Mouse (Mus musculus) skeletal muscle tissue, adult 2 months (tissue): ENCODE results near the gene Tmem229b.
"Not testable (repeated sequence)": the region's sequence is repeated elsewhere in the genome, so short reads cannot be mapped to it uniquely, and the experiment has no call there.

Experiments
- DNase-seq: peaks from one replicate; pipeline ENCODE4 v3.0.0-alpha.2; 2012; ENCODE audit warnings: low read depth, low spot score

The Tmem229b gene

GRCm38 (mm10) chr12:79006478-79007125 is 825 bp downstream of the Tmem229b start:
- DNase-seq, result no peak

- no peak for DNase-seq
Measured at GRCm38 (mm10) chr12:79006076-79006475, 1.4 kb downstream of the Tmem229b start.

- DNase-seq, result no peak
Measured at GRCm38 (mm10) chr12:79005456-79005855, 2.0 kb downstream of the Tmem229b start.

- DNase-seq, result no peak
Measured at GRCm38 (mm10) chr12:79002978-79003377, 4.4 kb downstream of the Tmem229b start.

GRCm38 (mm10) chr12:79002406-79002805 is 5.0 kb downstream of the Tmem229b start:
- DNase-seq, result no peak

- DNase-seq, result no peak
Measured at GRCm38 (mm10) chr12:78996711-78997110, 10.7 kb downstream of the Tmem229b start.

- no peak for DNase-seq
Measured at GRCm38 (mm10) chr12:78996271-78996670, 11.2 kb downstream of the Tmem229b start.

GRCm38 (mm10) chr12:78987581-78988081 is 19.8 kb downstream of the Tmem229b start:
- DNase-seq, result no peak

GRCm38 (mm10) chr12:78984035-78984432 is 23.4 kb downstream of the Tmem229b start:
- DNase-seq, result peak; percentile 79

GRCm38 (mm10) chr12:78983296-78984034 is 24.0 kb downstream of the Tmem229b start:
- DNase-seq, result no peak

- DNase-seq, result peak; percentile 37
Measured at GRCm38 (mm10) chr12:78981938-78982825, 25.2 kb downstream of the Tmem229b start.

- no peak for DNase-seq
Measured at GRCm38 (mm10) chr12:78981131-78981530, 26.3 kb downstream of the Tmem229b start.

- peak; percentile 69 for DNase-seq
Measured at GRCm38 (mm10) chr12:78980683-78981091, 26.7 kb downstream of the Tmem229b start.

GRCm38 (mm10) chr12:78977552-78977951 is 29.9 kb downstream of the Tmem229b start:
- DNase-seq, result no peak

GRCm38 (mm10) chr12:78977078-78977477 is 30.3 kb downstream of the Tmem229b start:
- DNase-seq, result no peak

GRCm38 (mm10) chr12:78975836-78976235 is 31.6 kb downstream of the Tmem229b start:
- no peak for DNase-seq

- peak; percentile 88 for DNase-seq
Measured at GRCm38 (mm10) chr12:78974767-78975166, 32.7 kb downstream of the Tmem229b start.

- no peak for DNase-seq
Measured at GRCm38 (mm10) chr12:78973779-78974178, 33.6 kb downstream of the Tmem229b start.

- peak; percentile 68 for DNase-seq
Measured at GRCm38 (mm10) chr12:78971649-78972048, 35.8 kb downstream of the Tmem229b start.

GRCm38 (mm10) chr12:78970725-78971124 is 36.7 kb downstream of the Tmem229b start:
- DNase-seq, result no peak

- not testable (repeated sequence) for DNase-seq
Measured at GRCm38 (mm10) chr12:78964496-78964895, 42.9 kb downstream of the Tmem229b start.

- DNase-seq, result no peak
Measured at GRCm38 (mm10) chr12:78956405-78956804, 51.0 kb downstream of the Tmem229b start.
